Mouse (Mus musculus): ENCODE results near the gene Bcl6.

GRCm38 (mm10) chr16:23952101-23952727, 36.4 kb downstream of the Bcl6 start:
- TF ChIP-seq POLR2A (IDR thresholded peaks at IDR 0.05; ENCODE audit: low read depth, low read length) (no peak), CTCF (conservative IDR thresholded peaks at IDR 0.05 in 1 of 2, IDR thresholded peaks at IDR 0.05 in 1 of 2; ENCODE audit: low read depth in 2 of 2, low read length in 2 of 2) (no peak), MAX (IDR thresholded peaks at IDR 0.05; ENCODE audit: low read length) (no peak), TCF12 (IDR thresholded peaks at IDR 0.05; ENCODE audit: low read depth, low read length) (no peak), USF2 (conservative IDR thresholded peaks at IDR 0.05; ENCODE audit: low read depth, low read length) (no peak), TBP (conservative IDR thresholded peaks at IDR 0.05; ENCODE audit: low read depth, low read length) (no peak), MEF2A (IDR thresholded peaks at IDR 0.05; ENCODE audit: borderline replicate concordance, low read depth, low read length) (no peak), POLR2AphosphoS2 (IDR thresholded peaks at IDR 0.05; ENCODE audit: low read depth, low read length) (no peak), RAD21 (IDR thresholded peaks at IDR 0.05; ENCODE audit: low read depth, low read length) (no peak), USF1 (IDR thresholded peaks at IDR 0.05; ENCODE audit: low read depth, low read length) (no peak), ZC3H11A (IDR thresholded peaks at IDR 0.05; ENCODE audit: low read depth, low read length) (no peak), ZKSCAN1 (IDR thresholded peaks at IDR 0.05; ENCODE audit: borderline replicate concordance, low read depth, low read length) (no peak)
